Mouse (Mus musculus): ENCODE results near the gene Bscl2.

GRCm38 (mm10) chr19:8880311-8881033 is 43.2 kb downstream of the Bscl2 start, which contains the start of gene Uqcc3:
- no peak for TF ChIP-seq CTCF (IDR thresholded peaks at IDR 0.05; ENCODE audit: low read depth)
- no peak for TF ChIP-seq EP300 (optimal IDR thresholded peaks at IDR 0.05)

Measured in stomach, postnatal 0 days (tissue).